Mouse (Mus musculus): ENCODE results near the gene Clec12a. TPM values are rescaled to one million over a fixed set of nuclear protein-coding genes. Genes with fewer than 3 reads are reported as not detected.

Gene Clec12a
- 1.0 and 1.2 TPM in 2 replicates for polyA plus RNA-seq (2012; rRNA removed)

DNA sequence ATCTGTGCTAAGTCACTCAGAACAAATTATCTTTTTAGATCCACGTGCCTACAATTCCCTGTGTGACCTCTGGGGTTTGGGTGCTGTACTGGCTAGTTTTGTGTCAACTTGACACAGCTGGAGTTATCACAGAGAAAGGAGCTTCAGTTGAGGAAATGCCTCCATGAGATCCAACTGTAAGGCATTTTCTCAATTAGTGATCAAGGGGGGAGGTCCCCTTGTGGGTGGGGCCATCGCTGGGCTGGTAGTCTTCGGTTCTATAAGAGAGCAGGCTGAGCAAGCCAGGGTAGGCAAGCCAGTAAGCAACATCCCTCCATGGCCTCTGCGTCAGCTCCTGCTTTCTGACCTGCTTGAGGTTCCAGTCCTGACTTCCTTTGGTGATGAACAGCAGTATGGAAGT lies at the start of gene Clec12a:
TSS of gene Clec12a (plus strand) at position 301 of the 400 bp plus-strand sequence.

GRCm38 (mm10) chr6:129331610-129332009 lies 10.9 kb upstream of the Clec12a start, which contains the start of gene 4922502D21Rik:
4922502D21Rik (minus strand) TSS chr6:129331796.

GRCm38 (mm10) chr6:129385774-129386173 lies 43.3 kb downstream of the Clec12a start, which contains the start of gene Clec12b:
Clec12b (minus strand) TSS chr6:129385874.

GRCm38 (mm10) chr6:129396997-129397396 lies 54.5 kb downstream of the Clec12a start, which contains the start of gene Clec1b:
Clec1b (plus strand) TSS chr6:129397297.

DNA sequence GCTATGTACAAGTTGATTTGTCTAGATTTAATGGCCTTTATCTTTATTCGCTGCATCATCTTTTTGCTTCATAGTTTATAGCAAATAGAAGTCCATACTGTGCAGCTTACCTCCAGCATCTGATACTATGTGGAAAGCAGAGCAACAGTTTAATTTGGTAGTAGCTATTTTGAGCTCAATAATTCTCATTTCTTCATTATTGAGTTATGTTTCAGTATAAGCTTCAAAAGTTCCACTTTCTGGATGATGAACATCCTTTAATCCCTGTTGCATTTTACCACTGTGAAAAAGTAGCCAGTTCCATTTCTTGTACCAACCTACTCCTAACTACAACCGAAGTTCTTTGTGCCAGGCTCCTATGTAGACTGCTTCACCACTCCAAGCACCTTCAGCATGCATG lies 66.1 kb downstream of the Clec12a start, which contains the start of gene Clec9a:
TSS of gene Clec9a (plus strand) at position 301 of the 400 bp plus-strand sequence.

Other genes starting within 250 kb of the Clec12a start
- gene Clec2e, start 241.8 kb upstream of the Clec12a start, polyA plus RNA-seq (2012; rRNA removed) = not detected in 2 replicates
- gene Clec2d, start 162.1 kb upstream of the Clec12a start, polyA plus RNA-seq (2012; rRNA removed) = 6.5 and 6.6 TPM in 2 replicates
- not detected in 2 replicates for gene Cd69, start 67.3 kb upstream of the Clec12a start, polyA plus RNA-seq (2012; rRNA removed)
- not detected in 2 replicates for gene 4922502D21Rik, start 10.9 kb upstream of the Clec12a start, polyA plus RNA-seq (2012; rRNA removed)
- 0.10 and 0.16 TPM in 2 replicates for gene Clec12b, start 43.2 kb downstream of the Clec12a start, polyA plus RNA-seq (2012; rRNA removed)
- gene Clec1b, start 54.6 kb downstream of the Clec12a start, polyA plus RNA-seq (2012; rRNA removed) = 0.19 and 0.28 TPM in 2 replicates
- gene Clec9a, start 66.2 kb downstream of the Clec12a start, polyA plus RNA-seq (2012; rRNA removed) = 0.79 and 0.98 TPM in 2 replicates
- gene Clec1a, start 109.3 kb downstream of the Clec12a start, polyA plus RNA-seq (2012; rRNA removed) = 4.2 and 6.7 TPM in 2 replicates
- gene Olr1, start 164.5 kb downstream of the Clec12a start, polyA plus RNA-seq (2012; rRNA removed) = 0.03 and 0.25 TPM in 2 replicates
- not detected in 2 replicates for gene Tmem52b, start 169.9 kb downstream of the Clec12a start, polyA plus RNA-seq (2012; rRNA removed)
- gene Gabarapl1, start 190.5 kb downstream of the Clec12a start, polyA plus RNA-seq (2012; rRNA removed) = 88.1 and 93.4 TPM in 2 replicates
- 0.08 and 0.22 TPM in 2 replicates for gene Klre1, start 235.2 kb downstream of the Clec12a start, polyA plus RNA-seq (2012; rRNA removed)
- gene Klrd1, start 249.1 kb downstream of the Clec12a start, polyA plus RNA-seq (2012; rRNA removed) = not detected in 2 replicates